Mouse (Mus musculus) thymus, postnatal 4 days (tissue): ENCODE results near the gene Tnni2.

Experiments
- DNase-seq: peaks from one replicate; pipeline ENCODE4 v3.0.0; 2021

The Tnni2 gene

GRCm38 (mm10) chr7:142486751-142487162 lies 45.1 kb downstream of the Tnni2 start:
- no peak for DNase-seq

GRCm38 (mm10) chr7:142487341-142487859 lies 45.8 kb downstream of the Tnni2 start:
- DNase-seq = no peak

DNA sequence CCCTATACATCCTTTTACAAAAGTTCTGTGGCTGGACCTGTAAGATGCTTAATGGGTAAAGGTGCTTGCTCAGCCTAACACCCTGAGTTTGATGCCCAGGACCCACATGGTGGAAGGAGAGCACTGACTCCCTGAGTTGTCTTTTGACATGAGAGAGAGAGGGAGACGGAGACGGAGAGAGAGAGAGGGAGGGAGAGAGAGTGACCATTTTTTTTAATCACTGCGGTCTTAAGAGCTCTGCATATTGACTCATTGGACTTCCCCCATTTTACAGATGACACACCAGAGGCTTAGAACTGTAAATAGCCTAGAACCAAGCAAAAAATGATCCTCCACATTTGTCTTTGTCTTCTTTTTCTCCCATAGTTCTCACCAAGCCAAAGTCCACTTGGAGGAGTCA lies 46.4 kb downstream of the Tnni2 start:
- no peak for DNase-seq

DNA sequence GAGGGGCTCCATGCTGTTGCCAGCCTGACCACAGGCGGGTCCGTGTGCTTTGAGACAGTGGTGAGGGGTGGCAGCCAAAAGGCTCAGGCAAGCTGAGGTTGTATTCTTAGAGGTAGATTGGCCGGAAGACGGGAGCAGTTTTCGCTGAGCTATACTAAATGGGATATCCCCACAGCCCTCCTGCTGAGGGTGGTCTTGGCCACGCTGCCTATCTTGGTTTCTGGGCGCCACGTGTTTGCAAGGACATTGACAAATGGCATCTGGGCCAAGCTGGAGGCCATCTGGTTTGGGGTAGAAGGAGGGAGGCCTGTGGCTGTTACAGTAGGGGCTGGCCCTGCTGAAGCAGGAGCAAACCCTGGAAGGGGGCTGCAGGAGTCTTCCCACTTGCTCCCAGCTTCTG lies 51.9 kb downstream of the Tnni2 start:
- DNase-seq = no peak
